Mouse (Mus musculus) brain, embryonic 14.5 days (tissue): ENCODE measurements at regions not wholly inside any gene's neighbourhood (a gene's known extent, or its start where the extent isn't known, plus 50 kb on each side); places are given as distances from the start of the nearest gene placed in this dataset.

Source experiments
- DNase-seq: peaks from one replicate; pipeline ENCODE4 v3.0.0-alpha.2; 2011; ENCODE audit warnings: low read depth
- CTCF ChIP-seq: fragments of 200-500 bp; IDR thresholded peaks from 2 replicates; pipeline ENCODE4 v1.5.1; 2012; ENCODE audit warnings: inconsistent platforms, mild to moderate bottlenecking, moderate library complexity, borderline replicate concordance; ENCODE audit not compliant: insufficient read depth, insufficient read length; ENCODE audit errors: extremely low read depth
- POLR2A ChIP-seq: fragments of 200-500 bp; IDR thresholded peaks from 2 replicates; pipeline ENCODE4 v1.6.1; 2012; ENCODE audit warnings: mild to moderate bottlenecking, inconsistent platforms, borderline replicate concordance; ENCODE audit not compliant: poor library complexity, insufficient read depth, insufficient read length, severe bottlenecking; ENCODE audit errors: extremely low read depth

- TF ChIP-seq POLR2A (no peak), CTCF (no peak)
- no peak for DNase-seq
Observed at GRCm38 (mm10) chr8:66756639-66757038, 59.6 kb downstream of the Npy1r start.

GRCm38 (mm10) chr8:66757830-66758229 is 60.8 kb downstream of the Npy1r start:
- TF ChIP-seq CTCF, result no peak
- no peak for TF ChIP-seq POLR2A
- DNase-seq, result no peak

GRCm38 (mm10) chr8:66758519-66758918 is 61.5 kb downstream of the Npy1r start:
- no peak for DNase-seq
- TF ChIP-seq CTCF (no peak), POLR2A (no peak)

GRCm38 (mm10) chr8:66759716-66760115 is 62.7 kb downstream of the Npy1r start:
- TF ChIP-seq CTCF (no peak), POLR2A (no peak)
- no peak for DNase-seq

GRCm38 (mm10) chr8:66760958-66761583 is 64.1 kb downstream of the Npy1r start:
- no peak for DNase-seq
- TF ChIP-seq CTCF (no peak), POLR2A (no peak)

GRCm38 (mm10) chr8:66764992-66765528 is 68.1 kb downstream of the Npy1r start:
- no peak for TF ChIP-seq CTCF
- no peak for TF ChIP-seq POLR2A
- DNase-seq, result peak; percentile 19

- no peak for TF ChIP-seq POLR2A
- DNase-seq, result no peak
Observed at GRCm38 (mm10) chr8:66768379-66768969, 71.5 kb downstream of the Npy1r start.

- peak; percentile 71 for DNase-seq
- no peak for TF ChIP-seq POLR2A
- no peak for TF ChIP-seq CTCF
Observed at GRCm38 (mm10) chr8:66771111-66771510, 74.1 kb downstream of the Npy1r start.

- TF ChIP-seq CTCF (no peak), POLR2A (no peak)
Observed at GRCm38 (mm10) chr8:66772653-66773052, 75.7 kb downstream of the Npy1r start.

GRCm38 (mm10) chr8:66777115-66777877 is 80.3 kb downstream of the Npy1r start:
- no peak for TF ChIP-seq POLR2A
- TF ChIP-seq CTCF, result no peak
- peak; percentile 80 for DNase-seq

More at GRCm38 (mm10) chr8:66772653-66773052, 75.7 kb downstream of the Npy1r start:
- DNase-seq, result peak; percentile 20

GRCm38 (mm10) chr8:66779622-66780021 is 80.4 kb upstream of the Naf1 start:
- TF ChIP-seq POLR2A (no peak), CTCF (no peak)
- peak; percentile 30 for DNase-seq

- no peak for DNase-seq
- TF ChIP-seq POLR2A, result no peak
- TF ChIP-seq CTCF, result no peak
Observed at GRCm38 (mm10) chr8:66782656-66783055, 77.4 kb upstream of the Naf1 start.

GRCm38 (mm10) chr8:66785996-66786395 is 74.0 kb upstream of the Naf1 start:
- no peak for DNase-seq
- TF ChIP-seq POLR2A (no peak), CTCF (no peak)
